Mouse (Mus musculus) kidney, postnatal 0 days (tissue): Measurements from ENCODE around the gene Pomt1. TPM values are rescaled to one million over a fixed set of nuclear protein-coding genes. Genes with fewer than 3 reads are reported as not detected.

Experiments
- ATAC-seq: fragments of 200-750 bp; cut with Nextera tagmentation; replicated peaks from 2 replicates; pipeline ENCODE4 v1.8.0; 2017; ENCODE audit warnings: low read depth, moderate number of reproducible peaks, moderate TSS enrichment, moderate library complexity; ENCODE audit not compliant: low FRiP score
- DNase-seq: peaks from one replicate; pipeline ENCODE4 v3.0.0-alpha.2; 2016; ENCODE audit warnings: low spot score
- H3K27ac ChIP-seq: fragments of 300-500 bp; sonication (generic); 2 replicates; pipeline ENCODE4 v1.5.1; 2014; ENCODE audit warnings: mild to moderate bottlenecking
- H3K27me3 ChIP-seq: fragments of 300-500 bp; sonication (generic); 2 replicates; pipeline ENCODE4 v1.6.1; 2014; ENCODE audit warnings: low read length, mixed read lengths; ENCODE audit not compliant: insufficient read depth
- H3K36me3 ChIP-seq: fragments of 300-500 bp; sonication (generic); 2 replicates; pipeline ENCODE4 v1.6.1; 2014; ENCODE audit warnings: low read length, mixed read lengths; ENCODE audit not compliant: insufficient read depth
- H3K4me1 ChIP-seq: fragments of 300-500 bp; sonication (generic); replicated peaks from 2 replicates; pipeline ENCODE4 v1.6.1; 2014; ENCODE audit warnings: antibody characterized with exemption, low read length, mixed read lengths; ENCODE audit not compliant: insufficient read depth
- H3K4me2 ChIP-seq: fragments of 300-500 bp; sonication (generic); 2 replicates; pipeline ENCODE4 v1.6.1; 2014; ENCODE audit warnings: mild to moderate bottlenecking, low read length, moderate library complexity, mixed read lengths
- H3K4me3 ChIP-seq: fragments of 300-500 bp; sonication (generic); replicated peaks from 2 replicates; pipeline ENCODE4 v1.5.1; 2014; ENCODE audit warnings: low read depth, low read length
- H3K9ac ChIP-seq: fragments of 300-500 bp; sonication (generic); 2 replicates; pipeline ENCODE4 v1.6.1; 2014; ENCODE audit warnings: low read depth, low read length
- H3K9me3 ChIP-seq: fragments of 300-500 bp; sonication (generic); replicated peaks from 2 replicates; pipeline ENCODE4 v1.6.1; 2016; ENCODE audit warnings: low read length, inconsistent platforms, mixed read lengths
- CTCF ChIP-seq: IDR thresholded peaks from 2 replicates; pipeline ENCODE4 v1.5.1; 2016; ENCODE audit warnings: antibody characterized with exemption, low read depth, mild to moderate bottlenecking, moderate library complexity
- WGBS: fragments of 180-500 bp; shearing (Covaris S2); extraction: QIAGEN DNeasy Blood & Tissue Kit; methylation state at CpG from one replicate; pipeline ENCODE4 v1.1.7; 2014; 5-methylcytosine and 5-hydroxymethylcytosine counted together
- polyA plus RNA-seq: library from polyadenylated mRNA; unstranded; fragments of >200 nt; fragmentation: Nextera tagmentation; extraction: Ambion mirVana; gene quantifications from 2 replicates; pipeline ENCODE4 v1.2.1, GENCODE M21; 2015

The Pomt1 gene
- polyA plus RNA-seq, 1 experiment from 2014 or later: 18.5 TPM

DNA sequence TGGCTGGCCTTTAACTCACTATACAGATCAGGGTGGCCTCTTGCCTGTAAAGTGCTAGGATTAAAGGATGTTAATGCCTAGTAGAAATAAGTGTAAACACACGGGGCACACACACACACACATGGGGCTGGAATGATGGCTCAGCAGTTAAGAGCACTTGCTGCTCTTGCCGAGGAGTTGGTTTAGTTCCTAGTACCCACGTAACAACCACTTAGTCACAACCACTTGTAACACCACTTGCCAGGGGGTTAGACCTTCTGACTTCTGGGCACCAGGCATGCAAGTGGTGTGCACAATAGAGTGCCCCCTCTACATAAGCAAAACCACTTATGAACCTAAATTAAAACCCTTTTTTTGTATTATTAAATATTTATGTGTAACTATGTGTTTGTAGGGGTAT, 47.6 kb downstream of the Pomt1 start:
- TF ChIP-seq CTCF: no peak
- H3K4me3 ChIP-seq: no peak overlapping the region
- peaks cover 8% of the 10 kb centered on the region for H3K4me1 ChIP-seq
- DNase-seq (no peak), ATAC-seq (no peak)
- no peak overlapping the region for H3K27ac ChIP-seq
- H3K27me3 ChIP-seq: no peaks in the 10 kb centered on the region
- no peak overlapping the region for H3K4me2 ChIP-seq
- H3K9ac ChIP-seq: no peak overlapping the region
- peaks cover 26% of the 10 kb centered on the region for H3K36me3 ChIP-seq
- no peaks in the 10 kb centered on the region for H3K9me3 ChIP-seq
- 86% methylated on average over 3 of the region's 3 CpGs for WGBS

DNA sequence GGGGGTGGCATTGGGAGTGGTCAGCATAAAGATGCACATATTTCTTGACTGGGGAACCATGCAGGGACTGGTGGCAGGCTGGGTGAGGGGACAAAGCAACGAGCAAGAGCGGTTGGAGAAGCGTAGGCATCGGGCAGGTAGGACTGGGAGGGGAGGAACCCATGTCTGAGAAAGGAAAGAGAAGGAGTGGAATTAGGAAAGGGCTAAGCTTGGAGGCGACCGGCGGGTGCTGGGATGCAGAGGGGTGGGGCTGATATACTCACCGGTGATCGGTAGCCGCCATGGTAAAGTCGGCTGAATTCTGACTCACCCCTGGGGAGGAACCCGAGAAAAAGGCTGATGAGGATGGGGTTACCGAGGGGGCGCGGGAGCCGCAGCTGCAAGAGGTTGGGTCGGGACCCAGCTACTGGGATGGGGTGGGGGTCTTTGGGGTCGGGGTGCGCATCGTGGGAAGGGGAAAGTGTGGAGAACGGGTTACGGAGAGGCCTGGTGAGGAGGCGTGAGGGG, 51.0 kb downstream of the Pomt1 start, which contains the start of gene Golga2:
Gene Golga2 (plus strand): TSS at position 51 of the 507 bp plus-strand sequence.
- DNase-seq (peak; percentile 32), ATAC-seq (peak; percentile 12)
- Histone ChIP-seq H3K9me3 (no peaks in the 10 kb centered on the region), H3K27ac (peak within 1 kb of the TSS; percentile 89), H3K9ac (peak within 1 kb of the TSS; percentile 91), H3K27me3 (no peaks in the 10 kb centered on the region), H3K36me3 (peaks cover 9% of the 10 kb centered on the region; the same call in 1 of the 2 replicates), H3K4me2 (peak within 1 kb of the TSS; percentile 91), H3K4me3 (peak within 1 kb of the TSS; percentile 86), H3K4me1 (peaks cover 8% of the 10 kb centered on the region)
- no peak for TF ChIP-seq CTCF
- WGBS: under 1% methylated on average over 23 of the region's 23 CpGs

DNA sequence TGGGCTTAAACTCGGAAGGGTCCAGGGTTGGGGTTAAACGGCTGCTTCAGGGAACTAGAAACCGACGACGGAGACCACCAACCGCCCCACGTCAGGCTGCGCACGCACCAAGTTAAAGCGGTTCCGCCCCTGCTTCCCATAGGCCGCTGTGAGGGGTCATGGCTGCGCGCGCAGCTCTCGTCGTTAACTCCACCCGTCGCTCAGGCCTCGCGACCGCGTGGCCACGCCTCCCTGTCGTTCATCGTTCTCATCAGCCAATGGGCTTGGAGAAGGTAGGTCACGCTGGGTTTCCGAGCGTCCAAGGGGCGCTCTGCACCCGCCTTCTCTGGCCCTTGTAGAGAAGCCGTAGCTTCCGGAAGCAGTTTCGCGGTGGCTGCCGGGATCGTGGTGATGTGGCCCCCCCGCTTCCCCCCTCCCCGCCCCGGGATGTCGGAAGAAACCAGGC, 51.6 kb downstream of the Pomt1 start, which contains the start of gene Swi5:
Gene Swi5 (minus strand): TSS at position 153 of the 445 bp plus-strand sequence.
- H3K27me3 ChIP-seq: no peaks in the 10 kb centered on the region
- no peaks in the 10 kb centered on the region for H3K9me3 ChIP-seq
- WGBS: under 1% methylated on average over 41 of the region's 41 CpGs
- ATAC-seq: peak; percentile 98
- 0 out of 2 replicates have a peak, but pooled peaks have one; percentile 1 for TF ChIP-seq CTCF
- peak; percentile 100 for DNase-seq
- peaks cover 8% of the 10 kb centered on the region for H3K4me1 ChIP-seq
- peak within 1 kb of the TSS; percentile 91 for H3K4me2 ChIP-seq
- peak within 1 kb of the TSS; percentile 86 for H3K4me3 ChIP-seq
- peak within 1 kb of the TSS; percentile 89 for H3K27ac ChIP-seq
- peak within 1 kb of the TSS; percentile 91 for H3K9ac ChIP-seq
- peaks cover 6% of the 10 kb centered on the region; the same call in 1 of the 2 replicates for H3K36me3 ChIP-seq

DNA sequence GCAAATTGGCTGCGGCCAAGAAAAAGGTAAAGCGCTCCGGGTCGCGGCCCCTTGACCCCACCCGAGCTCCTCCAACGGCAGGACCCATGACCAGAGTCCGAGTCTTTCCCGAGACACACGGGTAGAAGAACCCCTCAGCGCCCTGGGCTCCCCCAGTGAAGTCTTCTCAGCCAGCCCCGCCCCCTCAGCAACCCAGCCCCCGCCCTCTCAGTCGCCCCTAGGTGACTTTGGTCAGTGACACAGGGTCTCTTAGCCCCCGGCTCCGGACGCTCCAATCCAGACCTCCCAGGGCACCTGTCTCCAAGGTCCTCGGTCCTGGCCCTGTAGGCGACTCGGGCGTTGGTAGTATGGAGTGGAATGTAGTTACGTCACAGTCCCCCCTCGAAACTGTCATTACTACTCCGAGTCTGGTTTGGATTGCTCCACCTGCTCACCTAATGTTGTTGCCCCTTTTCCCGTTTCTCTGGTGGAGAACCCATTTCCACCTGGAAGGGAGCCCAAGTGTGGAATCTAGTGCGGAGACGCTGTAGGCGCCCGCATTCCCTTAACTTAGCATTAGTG, 52.1 kb downstream of the Pomt1 start:
- Histone ChIP-seq H3K4me1 (peaks cover 8% of the 10 kb centered on the region), H3K4me2 (peak overlapping the region; percentile 78), H3K9me3 (no peaks in the 10 kb centered on the region), H3K4me3 (peak overlapping the region; percentile 86), H3K36me3 (peaks cover 9% of the 10 kb centered on the region; the same call in 1 of the 2 replicates), H3K9ac (peak overlapping the region; percentile 82), H3K27me3 (no peaks in the 10 kb centered on the region), H3K27ac (peak overlapping the region; percentile 58; the same call in 1 of the 2 replicates)
- WGBS: 2% methylated on average over 25 of the region's 29 CpGs
- DNase-seq (peak; percentile 63), ATAC-seq (peak; percentile 52)
- 0 out of 2 replicates have a peak, but pooled peaks have one; percentile 0 for TF ChIP-seq CTCF

DNA sequence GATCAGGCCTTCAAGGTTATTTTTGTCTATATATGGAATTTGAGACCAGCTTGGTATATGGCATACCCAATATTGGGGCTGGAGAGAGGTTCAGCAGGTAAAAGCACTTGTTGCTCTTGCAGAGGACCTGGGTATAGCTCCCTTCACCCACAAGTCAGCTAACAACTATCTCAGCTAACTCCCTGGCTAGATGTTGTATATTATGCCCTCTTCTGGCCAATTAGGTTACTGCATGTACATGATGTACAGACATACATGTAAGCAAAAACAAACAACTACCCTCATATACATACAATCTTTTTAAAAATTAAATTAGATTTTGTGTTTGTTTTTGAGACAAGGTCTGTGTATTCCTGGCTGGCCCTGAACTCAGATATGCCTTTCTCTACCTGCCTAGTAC, 53.2 kb downstream of the Pomt1 start:
- TF ChIP-seq CTCF: peak; percentile 73
- peak; percentile 63 for DNase-seq
- peaks cover 6% of the 10 kb centered on the region; the same call in 1 of the 2 replicates for H3K36me3 ChIP-seq
- H3K4me3 ChIP-seq: peak overlapping the region; percentile 86
- no peak overlapping the region for H3K9ac ChIP-seq
- ATAC-seq: no peak
- H3K27ac ChIP-seq: no peak overlapping the region
- H3K9me3 ChIP-seq: no peaks in the 10 kb centered on the region
- H3K27me3 ChIP-seq: no peaks in the 10 kb centered on the region
- H3K4me2 ChIP-seq: peak overlapping the region; percentile 78
- peaks cover 8% of the 10 kb centered on the region for H3K4me1 ChIP-seq

DNA sequence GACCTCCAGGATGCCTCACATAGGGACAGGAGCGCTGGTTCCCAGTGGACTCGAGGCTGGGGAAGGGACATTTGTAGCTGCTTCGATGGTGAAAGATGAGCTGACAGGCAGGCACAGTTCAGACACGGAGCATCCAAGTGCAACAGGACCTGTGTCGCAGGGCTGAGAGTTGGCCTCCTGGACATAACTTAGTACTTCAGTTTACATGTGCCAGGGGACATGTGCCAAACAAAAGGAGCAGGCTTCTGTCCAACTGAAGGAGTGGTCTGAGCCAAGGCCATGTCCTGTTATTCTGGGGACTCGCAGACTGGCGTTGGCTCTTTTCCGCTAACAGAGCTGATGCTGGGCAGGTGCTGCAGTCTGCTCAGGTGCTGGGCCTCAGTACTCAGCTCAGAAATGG, 58.0 kb downstream of the Pomt1 start:
- no peak for ATAC-seq
- no peak for DNase-seq
- no peak overlapping the region for H3K27ac ChIP-seq

More for the DNA sequence above, 58.0 kb downstream of the Pomt1 start:
- Histone ChIP-seq H3K4me1 (no peaks in the 10 kb centered on the region; the same call in 1 of the 2 replicates), H3K9me3 (no peaks in the 10 kb centered on the region), H3K9ac (no peak overlapping the region), H3K4me3 (no peak overlapping the region), H3K36me3 (peaks cover 37% of the 10 kb centered on the region), H3K27me3 (no peaks in the 10 kb centered on the region), H3K4me2 (no peak overlapping the region)
- WGBS: 75% methylated on average over 8 of the region's 8 CpGs
- TF ChIP-seq CTCF: no peak
